In genomic region chr9:40279438-40279837, GRCm38 (mm10) we compare ENCODE assay signal across 32 mouse cellular contexts. TPM values are rescaled to one million over a fixed set of nuclear protein-coding genes. Genes with fewer than 3 reads are reported as not detected.
"Had no signal": no experiment of that assay in that cellular context is flagged by ENCODE, and none has a peak within 500 bp of the region (broad histone marks: within the 10 kb centered on the region; RNA-seq: fewer than 3 reads in every experiment).

No protein-coding gene starts in this region.

- DNase-seq: left cerebral cortex, postnatal 4 days; liver; liver, embryonic 13.5 days; liver, postnatal 0 days; lung, adult 18-20 months; lung, adult 2 months; lung, embryonic 14.5 days; lung, postnatal 10 days; lung, postnatal 14 days; lung, postnatal 36 days; lung, postnatal 4 days; midbrain, embryonic 14.5 days had no signal

- H3K4me3 ChIP-seq: limb, embryonic 10.5 days; limb, embryonic 12.5 days; limb, embryonic 13.5 days; limb, embryonic 15.5 days; liver, embryonic 12.5 days; liver, embryonic 13.5 days; liver, embryonic 15.5 days; lung, embryonic 15.5 days; megakaryocyte, embryonic 14.5 days; midbrain, embryonic 10.5 days; midbrain, embryonic 12.5 days; midbrain, embryonic 13.5 days; midbrain, embryonic 15.5 days; myocyte had no signal

- H3K9me3 ChIP-seq: limb, embryonic 10.5 days; limb, embryonic 12.5 days; limb, embryonic 13.5 days; limb, embryonic 15.5 days; liver, embryonic 12.5 days; liver, embryonic 13.5 days; liver, embryonic 15.5 days; lung, embryonic 15.5 days; midbrain, embryonic 10.5 days; midbrain, embryonic 12.5 days; midbrain, embryonic 13.5 days; midbrain, embryonic 15.5 days had no signal

- H3K27me3 ChIP-seq: limb, embryonic 12.5 days; limb, embryonic 13.5 days; limb, embryonic 15.5 days; liver, embryonic 12.5 days; liver, embryonic 13.5 days; liver, embryonic 15.5 days; lung, embryonic 15.5 days; midbrain, embryonic 12.5 days; midbrain, embryonic 13.5 days; midbrain, embryonic 15.5 days had no signal

- H3K9ac ChIP-seq: limb, embryonic 12.5 days; limb, embryonic 13.5 days; limb, embryonic 15.5 days; liver, embryonic 12.5 days; liver, embryonic 13.5 days; liver, embryonic 14.5 days; liver, embryonic 15.5 days; liver, postnatal 0 days; lung, embryonic 14.5 days; lung, embryonic 15.5 days; midbrain, embryonic 12.5 days; midbrain, embryonic 13.5 days; midbrain, embryonic 15.5 days had no signal

- H3K4me1 ChIP-seq: limb, embryonic 10.5 days; limb, embryonic 12.5 days; limb, embryonic 13.5 days; liver, embryonic 12.5 days; liver, embryonic 13.5 days; liver, embryonic 15.5 days; lung, embryonic 15.5 days; megakaryocyte, embryonic 14.5 days; midbrain, embryonic 10.5 days; midbrain, embryonic 12.5 days; midbrain, embryonic 13.5 days; midbrain, embryonic 15.5 days had no signal

- H3K36me3 ChIP-seq: limb, embryonic 10.5 days; limb, embryonic 12.5 days; limb, embryonic 13.5 days; limb, embryonic 15.5 days; liver, embryonic 12.5 days; liver, embryonic 13.5 days; liver, embryonic 15.5 days; lung, embryonic 15.5 days; midbrain, embryonic 10.5 days; midbrain, embryonic 12.5 days had no signal

- H3K27ac ChIP-seq: limb, embryonic 10.5 days; limb, embryonic 12.5 days; limb, embryonic 13.5 days; limb, embryonic 15.5 days; liver, embryonic 12.5 days; liver, embryonic 13.5 days; liver, embryonic 14.5 days; liver, embryonic 15.5 days; lung, embryonic 15.5 days; macrophage; midbrain, embryonic 10.5 days; midbrain, embryonic 12.5 days; midbrain, embryonic 13.5 days; midbrain, embryonic 15.5 days had no signal

RNA-seq across cellular contexts. Expression of gene Scn3b, which starts 10.4 kb away (rescaled TPM):
- total RNA-seq: megakaryocyte progenitor cell, adult 5-6 weeks; megakaryocyte, adult 5-6 weeks; megakaryocyte-erythroid progenitor cell, adult 5-6 weeks; monocyte, adult 5-6 weeks had no signal
- polyA plus RNA-seq: liver, adult 2 months had no signal
